Mouse (Mus musculus) lung, embryonic 15.5 days (tissue): ENCODE measurements at regions not wholly inside any gene's neighbourhood (a gene's known extent, or its start where the extent isn't known, plus 50 kb on each side); places are given as distances from the start of the nearest gene placed in this dataset.

Source experiments
- ATAC-seq: fragments of 200-750 bp; cut with Nextera tagmentation; 2 replicates; pipeline ENCODE4 v1.8.0; 2017; ENCODE audit warnings: moderate number of reproducible peaks, borderline replicate concordance; ENCODE audit not compliant: low FRiP score, low TSS enrichment; ENCODE audit errors: extremely low read depth
- H3K27ac ChIP-seq: fragments of 300-500 bp; sonication (generic); 2 replicates; pipeline ENCODE4 v1.5.1; 2015; ENCODE audit warnings: moderate library complexity, mild to moderate bottlenecking, inconsistent platforms
- H3K27me3 ChIP-seq: fragments of 300-500 bp; sonication (generic); 2 replicates; pipeline ENCODE4 v1.6.1; 2015; ENCODE audit warnings: inconsistent platforms
- H3K36me3 ChIP-seq: fragments of 300-500 bp; sonication (generic); 2 replicates; pipeline ENCODE4 v1.6.1; 2015; ENCODE audit warnings: inconsistent platforms
- H3K4me1 ChIP-seq: fragments of 300-500 bp; sonication (generic); 2 replicates; pipeline ENCODE4 v1.6.1; 2015; ENCODE audit warnings: inconsistent platforms
- H3K4me2 ChIP-seq: fragments of 300-500 bp; sonication (generic); 2 replicates; pipeline ENCODE4 v1.6.1; 2015; ENCODE audit warnings: inconsistent platforms, mild to moderate bottlenecking, moderate library complexity
- H3K4me3 ChIP-seq: fragments of 300-500 bp; sonication (generic); 2 replicates; pipeline ENCODE4 v1.5.1; 2015; ENCODE audit warnings: mild to moderate bottlenecking, inconsistent platforms
- H3K9ac ChIP-seq: fragments of 300-500 bp; sonication (generic); 2 replicates; pipeline ENCODE4 v1.6.1; 2015; ENCODE audit warnings: inconsistent platforms
- H3K9me3 ChIP-seq: fragments of 300-500 bp; sonication (generic); 2 replicates; pipeline ENCODE4 v1.6.1; 2016; ENCODE audit warnings: inconsistent platforms
- WGBS: fragments of 180-500 bp; shearing (Covaris S2); methylation state at CpG from one replicate; pipeline ENCODE4 v1.1.7; 2015; 5-methylcytosine and 5-hydroxymethylcytosine counted together

- H3K4me2 ChIP-seq = no peak overlapping the region
- no peak overlapping the region for H3K27ac ChIP-seq
- no peak overlapping the region for H3K4me3 ChIP-seq
- H3K36me3 ChIP-seq = no peaks in the 10 kb centered on the region
- ATAC-seq = no peak
- no peaks in the 10 kb centered on the region for H3K9me3 ChIP-seq
- H3K9ac ChIP-seq = no peak overlapping the region
- 0 out of 2 replicates have a peak, but pooled peaks cover 3% of the 10 kb centered on the region for H3K4me1 ChIP-seq
- 67% methylated on average over 13 of the region's 13 CpGs for WGBS
- H3K27me3 ChIP-seq = no peaks in the 10 kb centered on the region
Measured at GRCm38 (mm10) chr6:140160946-140161345, 119.7 kb upstream of the Plcz1 start.

DNA sequence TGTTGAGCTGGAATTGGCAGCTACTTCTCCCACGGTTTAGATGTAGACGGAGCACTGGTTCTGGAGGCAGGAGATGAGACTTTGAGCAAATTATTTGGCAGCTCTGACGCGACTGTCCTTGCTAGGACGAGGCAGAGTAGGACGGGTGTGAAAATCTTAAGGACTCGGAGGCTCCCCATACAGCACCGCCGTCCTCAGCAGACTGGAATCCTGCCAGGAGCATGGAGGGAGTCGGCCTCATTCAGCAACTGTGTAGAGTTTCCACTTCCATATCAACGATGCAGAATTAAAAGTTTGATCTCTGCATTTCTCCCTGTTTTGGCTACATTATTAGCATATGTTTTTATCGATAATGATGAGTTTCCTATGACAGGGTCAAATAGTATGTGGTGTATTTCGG lies 117.7 kb upstream of the Plcz1 start:
- ATAC-seq = 0 out of 2 replicates have a peak, but pooled peaks have one; percentile 46
- WGBS = 57% methylated on average over 13 of the region's 13 CpGs
- H3K4me2 ChIP-seq = no peak overlapping the region
- no peaks in the 10 kb centered on the region for H3K36me3 ChIP-seq
- no peak overlapping the region for H3K4me3 ChIP-seq
- 0 out of 2 replicates have a peak, but pooled peaks cover 3% of the 10 kb centered on the region for H3K4me1 ChIP-seq
- no peak overlapping the region for H3K27ac ChIP-seq
- no peak overlapping the region for H3K9ac ChIP-seq
- H3K9me3 ChIP-seq = no peaks in the 10 kb centered on the region
- no peaks in the 10 kb centered on the region for H3K27me3 ChIP-seq

DNA sequence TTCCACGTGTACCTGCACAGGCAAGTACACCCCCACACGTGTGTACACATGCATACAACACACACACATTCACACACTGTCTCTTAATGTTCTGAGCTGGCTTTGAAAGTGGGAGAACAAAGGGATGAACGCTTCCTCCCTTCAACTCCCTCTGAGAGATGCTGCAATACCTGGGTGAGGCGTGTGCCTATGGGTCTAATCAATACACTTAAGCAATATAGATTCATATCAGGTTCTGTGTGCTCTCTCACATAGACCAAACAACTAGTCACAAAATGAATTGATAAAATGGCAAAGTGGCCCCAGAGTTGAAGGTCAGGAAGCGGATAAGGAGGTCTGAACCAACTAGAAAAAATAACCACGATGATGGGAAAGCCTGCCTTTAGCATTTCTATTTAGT lies 116.1 kb upstream of the Plcz1 start:
- Histone ChIP-seq H3K27me3 (no peaks in the 10 kb centered on the region), H3K9ac (no peak overlapping the region), H3K27ac (no peak overlapping the region), H3K9me3 (no peaks in the 10 kb centered on the region), H3K4me2 (no peak overlapping the region), H3K4me3 (no peak overlapping the region), H3K36me3 (no peaks in the 10 kb centered on the region), H3K4me1 (0 out of 2 replicates have a peak, but pooled peaks cover 3% of the 10 kb centered on the region)
- 74% methylated on average over 6 of the region's 6 CpGs for WGBS
- no peak for ATAC-seq

- ATAC-seq = no peak
- Histone ChIP-seq H3K9me3 (no peaks in the 10 kb centered on the region), H3K4me1 (no peaks in the 10 kb centered on the region), H3K27me3 (no peaks in the 10 kb centered on the region), H3K27ac (no peak overlapping the region), H3K36me3 (no peaks in the 10 kb centered on the region), H3K4me2 (no peak overlapping the region), H3K4me3 (no peak overlapping the region), H3K9ac (no peak overlapping the region)
- WGBS = 59% methylated on average over 10 of the region's 10 CpGs
Measured at GRCm38 (mm10) chr6:140152418-140153176, 111.3 kb upstream of the Plcz1 start.

- Histone ChIP-seq H3K4me3 (no peak overlapping the region), H3K27ac (no peak overlapping the region), H3K36me3 (no peaks in the 10 kb centered on the region), H3K4me2 (no peak overlapping the region), H3K27me3 (no peaks in the 10 kb centered on the region), H3K4me1 (no peaks in the 10 kb centered on the region), H3K9ac (no peak overlapping the region), H3K9me3 (no peaks in the 10 kb centered on the region)
- ATAC-seq = no peak
- WGBS = 83% methylated on average over 11 of the region's 11 CpGs
Measured at GRCm38 (mm10) chr6:140148628-140149245, 107.5 kb upstream of the Plcz1 start.

DNA sequence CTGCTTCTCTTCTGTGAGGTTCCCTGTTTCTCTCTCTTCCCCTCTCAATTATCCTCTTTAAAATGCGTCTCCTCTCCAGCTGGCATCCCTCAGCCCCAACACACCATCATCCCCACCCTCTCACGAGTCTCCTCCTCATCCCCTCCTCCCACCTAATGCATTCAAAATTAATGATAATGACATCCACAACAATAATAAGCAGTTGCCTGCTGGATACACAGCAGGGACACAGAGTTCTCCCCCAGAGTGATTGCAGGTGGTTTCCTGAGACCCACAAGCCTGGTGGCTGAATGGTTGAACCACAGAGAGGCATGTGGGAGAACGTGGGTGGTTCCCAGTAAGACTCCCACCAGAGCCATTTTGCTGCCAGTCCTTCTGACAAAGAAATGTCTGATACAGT lies 106.9 kb upstream of the Plcz1 start:
- H3K27me3 ChIP-seq = no peaks in the 10 kb centered on the region
- no peak for ATAC-seq
- H3K9me3 ChIP-seq = no peaks in the 10 kb centered on the region
- WGBS = 37% methylated on average over 3 of the region's 3 CpGs
- H3K27ac ChIP-seq = no peak overlapping the region
- H3K4me2 ChIP-seq = no peak overlapping the region
- H3K36me3 ChIP-seq = no peaks in the 10 kb centered on the region
- no peaks in the 10 kb centered on the region for H3K4me1 ChIP-seq
- H3K4me3 ChIP-seq = no peak overlapping the region
- H3K9ac ChIP-seq = no peak overlapping the region

GRCm38 (mm10) chr6:140147711-140148110 lies 106.5 kb upstream of the Plcz1 start:
- Histone ChIP-seq H3K9ac (no peak overlapping the region), H3K27ac (no peak overlapping the region), H3K36me3 (no peaks in the 10 kb centered on the region), H3K4me2 (no peak overlapping the region), H3K9me3 (no peaks in the 10 kb centered on the region), H3K4me1 (no peaks in the 10 kb centered on the region), H3K27me3 (no peaks in the 10 kb centered on the region), H3K4me3 (no peak overlapping the region)
- 51% methylated on average over 6 of the region's 6 CpGs for WGBS
- no peak for ATAC-seq

- 76% methylated on average over 8 of the region's 8 CpGs for WGBS
- ATAC-seq = no peak
- no peaks in the 10 kb centered on the region for H3K4me1 ChIP-seq
- no peak overlapping the region for H3K27ac ChIP-seq
- H3K27me3 ChIP-seq = no peaks in the 10 kb centered on the region
- no peaks in the 10 kb centered on the region for H3K9me3 ChIP-seq
- no peak overlapping the region for H3K4me3 ChIP-seq
- no peak overlapping the region for H3K9ac ChIP-seq
- no peak overlapping the region for H3K4me2 ChIP-seq
- no peaks in the 10 kb centered on the region for H3K36me3 ChIP-seq
Measured at GRCm38 (mm10) chr6:140133734-140134133, 92.5 kb upstream of the Plcz1 start.

- H3K9ac ChIP-seq = no peak overlapping the region
- 88% methylated on average over 7 of the region's 7 CpGs for WGBS
- no peaks in the 10 kb centered on the region for H3K9me3 ChIP-seq
- H3K27ac ChIP-seq = no peak overlapping the region
- no peak overlapping the region for H3K4me2 ChIP-seq
- H3K4me3 ChIP-seq = no peak overlapping the region
- ATAC-seq = no peak
- H3K36me3 ChIP-seq = no peaks in the 10 kb centered on the region
- H3K27me3 ChIP-seq = no peaks in the 10 kb centered on the region
- H3K4me1 ChIP-seq = no peaks in the 10 kb centered on the region
Measured at GRCm38 (mm10) chr6:140126645-140127044, 85.4 kb upstream of the Plcz1 start.

GRCm38 (mm10) chr6:140114024-140114423 lies 72.8 kb upstream of the Plcz1 start:
- WGBS = 78% methylated on average over 2 of the region's 2 CpGs
- no peak overlapping the region for H3K27ac ChIP-seq
- H3K9ac ChIP-seq = no peak overlapping the region
- no peaks in the 10 kb centered on the region for H3K36me3 ChIP-seq
- no peaks in the 10 kb centered on the region for H3K4me1 ChIP-seq
- H3K4me3 ChIP-seq = no peak overlapping the region
- ATAC-seq = no peak
- no peaks in the 10 kb centered on the region for H3K9me3 ChIP-seq
- no peak overlapping the region for H3K4me2 ChIP-seq
- no peaks in the 10 kb centered on the region for H3K27me3 ChIP-seq

DNA sequence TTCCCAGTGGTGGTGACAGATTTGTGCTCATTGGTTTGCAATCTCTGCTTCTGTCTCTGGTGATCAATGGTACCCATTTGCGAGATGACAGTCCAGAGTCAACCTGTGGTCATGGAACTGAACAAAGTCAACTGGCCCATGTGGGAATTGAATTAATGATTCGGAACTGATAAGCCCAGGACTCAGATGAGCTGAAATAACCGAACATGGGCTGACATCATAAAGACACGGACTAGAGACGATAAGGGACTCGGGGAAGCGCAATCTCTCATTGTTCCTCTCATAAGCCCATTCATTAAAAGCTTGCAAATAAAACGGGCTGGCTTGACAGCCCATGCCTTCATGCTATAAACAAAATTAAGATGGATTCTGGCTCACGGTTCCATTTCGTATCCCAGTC lies 70.8 kb upstream of the Plcz1 start:
- Histone ChIP-seq H3K4me2 (no peak overlapping the region), H3K4me1 (0 out of 2 replicates have a peak, but pooled peaks cover 6% of the 10 kb centered on the region), H3K27me3 (no peaks in the 10 kb centered on the region), H3K36me3 (no peaks in the 10 kb centered on the region), H3K9ac (no peak overlapping the region), H3K9me3 (no peaks in the 10 kb centered on the region), H3K4me3 (no peak overlapping the region), H3K27ac (no peak overlapping the region)
- no peak for ATAC-seq
- WGBS = 72% methylated on average over 10 of the region's 10 CpGs

DNA sequence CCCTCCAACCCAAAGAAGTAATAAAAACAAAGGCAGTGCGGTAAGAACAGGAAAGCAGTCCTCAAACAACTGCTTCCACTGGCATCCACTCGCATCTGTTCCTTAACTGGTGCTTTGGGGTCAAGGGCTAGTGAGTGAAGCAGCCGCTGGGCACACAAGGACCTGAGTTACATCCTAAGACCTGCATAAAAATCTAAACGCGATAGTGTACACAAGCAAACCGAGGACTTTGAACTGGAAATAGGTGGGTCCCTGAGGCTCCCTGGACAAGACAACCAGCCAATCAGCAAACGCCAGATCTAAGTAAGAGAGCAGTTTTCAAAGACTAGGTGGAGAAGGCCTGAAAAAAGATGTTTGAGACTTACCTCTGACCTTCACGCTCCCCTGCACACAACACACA lies 66.8 kb upstream of the Plcz1 start:
- Histone ChIP-seq H3K4me3 (peak overlapping the region; percentile 9; the same call in 1 of the 2 replicates), H3K27me3 (no peaks in the 10 kb centered on the region), H3K27ac (no peak overlapping the region), H3K4me1 (0 out of 2 replicates have a peak, but pooled peaks cover 6% of the 10 kb centered on the region), H3K9me3 (no peaks in the 10 kb centered on the region), H3K9ac (no peak overlapping the region), H3K4me2 (peak overlapping the region; percentile 43), H3K36me3 (no peaks in the 10 kb centered on the region)
- 30% methylated on average over 8 of the region's 8 CpGs for WGBS
- ATAC-seq = no peak
